Mouse (Mus musculus): Measurements from ENCODE around the gene Syngr3. TPM values are rescaled to one million over a fixed set of nuclear protein-coding genes. Genes with fewer than 3 reads are reported as not detected.
A peak's percentile ranks its signal among the peaks of the same experiment; 100 is the strongest.
"Not testable (repeated sequence)": the region's sequence is repeated elsewhere in the genome, so short reads cannot be mapped to it uniquely, and the experiment has no call there.

Gene Syngr3
- total RNA-seq (2021), result 100 to 1,000 TPM; 197 to 204 TPM
- long read RNA-seq, experiment 1, transcript Syngr3-201 (4 exons, 1,965 nt), result major isoform, 400 of 426 reads
- long read RNA-seq, experiment 1, partial matches to known transcripts, result 5 of 426 reads
- long read RNA-seq, experiment 1, other reads (novel, unspliced or antisense), result 21 of 426 reads
- long read RNA-seq, experiment 2, transcript Syngr3-201 (4 exons, 1,965 nt), result major isoform, 557 of 587 reads
- long read RNA-seq, experiment 2, partial matches to known transcripts, result 9 of 587 reads
- long read RNA-seq, experiment 2, other reads (novel, unspliced or antisense), result 21 of 587 reads

DNA sequence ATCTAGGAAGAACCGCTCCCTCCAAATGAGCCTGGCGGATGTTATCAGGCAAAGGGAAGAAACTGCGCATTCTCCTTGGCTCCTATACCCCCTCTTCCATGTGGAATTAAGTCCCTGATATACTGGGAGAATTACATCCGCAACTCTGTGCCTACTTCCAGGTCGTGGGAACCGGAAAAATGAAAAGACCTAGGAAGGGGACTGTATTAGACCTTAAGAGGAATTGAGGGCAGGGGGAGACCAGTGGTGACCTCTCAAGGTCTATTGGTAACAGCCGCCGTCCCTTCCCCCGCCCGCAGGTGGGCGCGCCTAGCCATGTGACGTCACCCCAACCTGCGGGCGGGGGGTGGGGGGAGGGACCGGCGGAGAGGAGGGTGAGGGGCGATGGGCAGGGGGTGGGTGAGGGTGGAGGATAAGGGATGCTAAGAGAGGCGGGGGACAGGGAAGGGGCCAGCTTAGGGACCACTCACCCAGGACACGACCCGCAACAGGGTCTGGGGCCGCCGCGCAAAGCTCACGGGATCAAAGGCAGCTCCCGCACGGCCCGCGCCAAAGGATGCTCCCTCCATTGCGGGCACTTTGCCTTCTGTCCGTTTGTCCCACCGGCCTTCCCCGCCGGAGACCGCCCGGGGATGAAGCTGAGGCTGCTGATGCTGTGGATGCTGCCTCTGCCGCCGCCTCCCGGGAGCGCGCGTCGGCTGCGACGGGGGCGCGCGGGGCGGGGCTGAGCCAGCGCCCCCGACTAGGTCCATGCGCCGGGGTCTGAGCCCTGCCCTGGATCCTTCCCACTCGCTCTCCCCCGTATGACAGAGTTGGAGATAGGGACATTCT is at the start of gene Syngr3:
Gene Syngr3 (minus strand): TSS at position 705 of the 831 bp plus-strand sequence.
- DNase-seq (ENCODE audit: low spot score in 2 of 2), result peak in 1 of 2 experiments; percentile 50

DNA sequence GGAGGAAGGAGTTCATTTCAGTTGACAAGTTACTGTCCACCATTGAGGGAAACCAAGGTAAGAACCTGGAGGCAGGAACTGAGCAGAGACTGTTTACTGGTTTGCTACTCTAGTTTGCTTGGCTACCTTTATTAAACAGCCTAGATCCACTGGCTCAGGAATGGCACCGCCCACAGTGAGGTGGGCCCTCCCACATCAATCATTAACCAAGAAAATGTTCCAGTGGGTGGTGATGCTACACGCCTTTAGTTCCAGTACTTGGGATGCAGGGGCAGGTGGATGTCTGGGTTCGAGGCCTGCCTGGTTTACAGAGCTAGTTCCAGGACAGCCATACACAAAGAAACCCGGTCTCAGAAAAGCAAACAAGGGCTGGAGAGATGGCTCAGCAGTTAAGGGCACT is 48.5 kb upstream of the Syngr3 start:
- DNase-seq (ENCODE audit: low spot score in 2 of 2), result no peak

DNA sequence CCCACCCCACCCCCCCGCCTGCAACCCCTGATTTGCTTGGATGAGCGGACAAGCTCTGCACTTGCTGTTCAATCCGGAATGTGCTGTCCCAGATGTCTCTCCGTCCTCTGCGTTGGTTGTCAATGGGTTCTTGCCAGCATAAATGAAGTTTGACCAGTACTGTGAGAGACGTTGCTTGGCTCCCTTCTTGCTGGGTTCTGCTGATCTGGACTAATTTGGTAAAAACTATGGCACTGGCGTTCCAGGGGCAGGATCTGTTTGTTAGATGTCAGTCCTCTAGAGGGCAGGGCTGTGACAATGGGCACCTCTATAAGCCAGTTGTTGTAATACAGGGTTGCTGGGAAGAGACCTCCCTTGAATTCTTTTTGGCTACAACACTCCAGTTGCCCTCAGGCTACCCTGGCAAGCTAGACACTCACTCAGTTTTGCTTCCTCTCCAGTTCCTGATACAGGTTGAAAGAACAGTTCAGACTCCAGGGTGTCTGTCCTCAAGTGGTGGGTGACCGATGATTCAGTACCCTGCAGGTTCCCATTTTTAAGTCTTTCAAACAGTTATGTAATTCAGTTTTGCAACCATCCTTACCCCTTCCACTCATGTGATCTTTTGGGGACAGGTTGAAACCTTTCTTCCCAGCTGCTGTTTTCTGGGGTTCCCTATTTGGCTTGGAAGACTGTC is 47.5 kb upstream of the Syngr3 start:
- DNase-seq (ENCODE audit: low spot score in 2 of 2), result no peak

DNA sequence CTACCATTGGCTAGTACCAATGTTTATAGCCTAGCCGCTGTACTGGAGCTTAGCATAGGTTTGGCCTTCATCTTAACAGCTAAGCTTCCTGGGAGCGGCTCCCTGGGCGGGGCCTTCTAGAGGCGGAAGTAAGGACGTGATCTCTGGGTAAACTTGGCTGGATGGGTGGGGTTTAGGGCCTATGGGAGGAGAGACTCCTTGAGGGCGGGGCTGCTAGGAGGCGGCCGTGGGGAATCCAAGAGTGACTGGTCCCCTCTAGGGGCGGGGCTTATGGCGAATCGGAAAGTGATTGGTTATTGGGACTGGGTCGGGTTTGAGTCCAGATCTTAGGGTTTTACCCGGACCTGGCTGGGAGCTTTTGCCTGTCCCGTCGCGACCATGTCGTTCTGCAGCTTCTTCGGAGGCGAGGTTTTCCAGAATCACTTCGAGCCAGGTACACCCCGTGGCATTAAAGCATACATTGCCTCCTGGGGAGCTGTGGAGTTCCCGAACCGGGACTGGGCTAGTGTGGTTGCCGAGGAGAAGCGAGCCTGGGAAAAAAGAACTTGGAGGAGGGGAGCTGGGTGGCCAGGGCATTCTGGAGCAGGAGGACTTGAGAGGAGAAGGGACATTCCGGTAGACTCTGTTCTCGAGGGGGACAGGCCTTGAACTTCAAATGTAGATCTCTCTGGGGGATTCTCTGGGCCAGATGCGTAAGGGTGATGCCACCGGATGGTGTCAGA is 46.7 kb upstream of the Syngr3 start, which contains the start of gene Msrb1:
Gene Msrb1 (plus strand): TSS at position 313 of the 722 bp plus-strand sequence.
- peak; percentile 84 to 96 for DNase-seq (ENCODE audit: low spot score in 2 of 2)

DNA sequence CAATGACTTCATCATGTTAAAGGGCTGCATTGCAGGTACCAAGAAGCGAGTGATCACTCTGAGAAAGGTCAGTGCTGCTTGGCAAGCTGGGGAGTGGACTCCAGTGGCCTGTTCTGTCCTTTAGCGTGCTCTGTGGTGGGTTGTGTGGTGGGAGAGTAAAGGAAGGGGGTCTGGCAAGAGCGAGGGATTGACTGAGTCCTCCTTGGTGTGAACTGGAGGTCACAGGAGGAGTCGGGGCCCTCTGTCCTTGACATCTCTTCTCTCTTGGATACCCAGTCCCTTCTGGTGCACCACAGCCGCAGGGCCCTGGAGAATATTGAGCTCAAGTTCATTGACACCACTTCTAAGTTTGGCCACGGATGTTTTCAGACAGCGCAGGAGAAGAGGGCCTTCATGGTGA is 45.7 kb upstream of the Syngr3 start:
- DNase-seq (ENCODE audit: low spot score in 2 of 2), result no peak

DNA sequence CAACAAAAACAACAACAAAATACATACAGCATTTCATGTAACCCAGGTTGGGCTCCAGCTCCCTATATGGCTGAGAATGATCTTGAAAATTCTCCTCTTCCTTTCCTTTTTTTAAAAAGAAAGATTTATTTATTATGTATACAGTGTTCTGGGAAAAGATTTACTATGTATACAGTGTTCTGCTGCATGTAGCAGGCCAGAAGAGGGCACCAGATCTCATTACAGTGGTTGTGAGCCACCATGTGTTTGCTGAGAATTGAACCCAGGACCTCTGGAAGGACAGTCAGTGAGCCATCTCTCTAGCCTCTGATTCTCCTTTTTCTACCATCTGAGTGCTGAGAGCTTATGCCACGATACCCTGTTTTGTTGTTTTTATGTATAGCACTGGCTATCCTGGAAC is 44.8 kb upstream of the Syngr3 start:
- DNase-seq (ENCODE audit: low spot score in 2 of 2), result no peak

DNA sequence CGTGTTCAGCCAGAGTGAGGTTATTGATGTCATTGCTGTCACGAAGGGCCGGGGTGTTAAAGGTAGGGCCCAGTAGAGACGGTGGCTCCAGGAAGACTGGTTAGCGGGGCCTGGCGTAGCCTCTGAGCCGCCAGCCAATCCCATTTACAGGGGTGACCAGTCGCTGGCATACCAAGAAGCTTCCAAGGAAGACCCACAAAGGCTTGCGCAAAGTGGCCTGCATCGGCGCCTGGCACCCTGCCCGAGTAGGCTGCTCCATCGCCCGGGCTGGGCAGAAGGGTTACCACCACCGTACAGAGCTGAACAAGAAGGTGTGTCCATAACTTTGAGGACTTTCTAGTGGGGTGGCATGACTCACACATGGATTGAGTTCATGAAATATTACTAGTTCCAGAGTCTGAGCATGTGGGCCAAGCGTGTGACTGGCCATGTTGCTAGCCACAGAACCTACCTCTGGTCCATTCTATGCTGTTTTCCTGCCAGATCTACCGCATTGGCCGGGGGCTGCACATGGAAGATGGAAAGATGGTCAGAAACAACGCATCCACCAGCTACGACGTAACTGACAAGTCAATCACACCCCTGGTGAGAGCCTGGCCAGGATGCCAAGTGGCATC is 43.8 kb upstream of the Syngr3 start:
- no peak for DNase-seq (ENCODE audit: low spot score in 2 of 2)

DNA sequence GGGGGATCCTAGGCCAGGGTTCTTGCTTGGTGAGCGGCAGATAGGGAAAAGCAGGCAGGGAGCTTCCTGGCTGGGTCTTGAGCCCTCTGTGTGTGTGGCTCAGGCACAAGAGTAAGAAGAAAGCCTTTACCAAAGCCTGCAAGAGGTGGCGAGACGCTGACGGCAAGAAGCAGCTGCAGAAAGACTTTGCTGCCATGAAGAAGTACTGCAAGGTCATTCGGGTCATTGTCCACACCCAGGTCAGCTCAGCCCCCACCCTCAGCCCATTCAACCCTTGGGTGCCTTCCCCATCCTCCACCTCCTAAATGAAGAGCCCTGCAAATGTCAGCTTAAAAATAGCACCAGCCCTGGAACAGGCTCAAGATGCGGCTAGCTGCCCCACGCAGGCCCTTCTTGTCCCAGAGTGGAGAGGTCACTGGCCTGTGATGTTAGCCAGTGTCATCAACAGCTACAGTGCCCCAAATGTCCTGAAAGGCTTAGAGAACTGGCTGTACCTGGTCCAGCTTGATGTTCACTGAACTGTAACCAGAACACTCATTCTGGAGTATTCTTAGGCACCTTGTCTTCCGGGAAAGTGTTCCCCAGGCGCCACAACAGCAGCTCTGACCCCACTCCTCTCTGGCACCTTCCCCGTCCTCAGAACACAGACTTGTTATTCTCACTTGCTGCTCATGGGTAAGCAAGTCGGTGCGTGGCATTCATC is 42.6 kb upstream of the Syngr3 start:
- DNase-seq (ENCODE audit: low spot score in 2 of 2), result no peak

DNA sequence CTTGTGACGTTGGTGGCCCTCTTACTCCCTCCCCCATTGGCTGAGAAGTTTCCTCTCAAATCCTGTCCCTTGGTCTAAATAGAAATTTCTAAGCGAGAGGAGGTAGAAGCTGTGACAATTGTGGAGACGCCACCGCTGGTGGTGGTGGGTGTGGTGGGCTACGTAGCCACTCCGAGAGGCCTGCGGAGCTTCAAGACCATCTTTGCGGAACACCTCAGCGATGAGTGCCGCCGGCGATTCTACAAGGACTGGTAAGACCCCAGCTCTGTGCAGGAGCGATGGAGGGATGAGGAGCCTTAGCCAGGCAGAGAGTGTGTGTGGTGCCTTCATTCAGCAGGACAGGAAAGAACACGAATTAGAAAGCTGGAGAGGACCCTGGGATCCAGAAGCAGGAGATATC is 41.0 kb upstream of the Syngr3 start:
- DNase-seq (ENCODE audit: low spot score in 2 of 2), result no peak

DNA sequence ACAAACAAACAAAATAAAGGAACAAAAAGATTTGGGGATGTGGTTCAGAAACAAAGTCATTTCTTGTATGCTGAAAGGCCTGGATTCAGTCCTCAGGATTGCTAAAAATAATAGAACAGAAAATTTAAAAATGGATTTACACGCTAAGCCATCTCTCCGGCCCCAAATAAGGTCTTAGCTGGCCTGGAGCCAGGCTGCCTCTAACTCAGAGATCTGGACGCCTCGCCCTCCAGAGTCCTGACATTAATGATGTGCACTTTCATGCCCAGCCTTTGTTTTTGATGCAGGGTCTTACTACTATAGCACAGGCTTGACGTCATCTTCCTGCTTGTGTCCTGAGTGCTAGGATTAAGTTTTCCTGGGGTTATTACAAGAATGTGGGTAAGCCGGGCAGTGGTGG is 39.3 kb upstream of the Syngr3 start:
- no peak for DNase-seq (ENCODE audit: low spot score in 2 of 2)

DNA sequence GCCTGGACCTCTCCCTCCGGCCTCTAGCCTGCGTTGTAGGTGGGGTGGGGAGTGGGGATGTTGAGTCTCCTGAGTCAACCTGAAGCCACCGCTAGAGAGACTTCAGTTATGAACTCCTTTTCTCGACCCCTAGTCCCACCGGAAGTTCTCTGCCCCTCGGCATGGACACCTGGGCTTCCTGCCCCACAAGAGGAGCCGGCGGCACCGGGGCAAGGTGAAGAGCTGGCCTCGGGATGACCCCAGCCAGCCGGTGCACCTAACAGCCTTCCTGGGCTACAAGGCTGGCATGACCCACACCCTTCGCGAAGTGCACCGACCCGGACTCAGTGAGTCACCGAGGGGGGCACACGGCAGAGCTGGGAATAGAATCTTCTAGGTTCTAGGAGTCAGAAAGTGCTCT is 38.4 kb upstream of the Syngr3 start:
- no peak for DNase-seq (ENCODE audit: low spot score in 2 of 2)

DNA sequence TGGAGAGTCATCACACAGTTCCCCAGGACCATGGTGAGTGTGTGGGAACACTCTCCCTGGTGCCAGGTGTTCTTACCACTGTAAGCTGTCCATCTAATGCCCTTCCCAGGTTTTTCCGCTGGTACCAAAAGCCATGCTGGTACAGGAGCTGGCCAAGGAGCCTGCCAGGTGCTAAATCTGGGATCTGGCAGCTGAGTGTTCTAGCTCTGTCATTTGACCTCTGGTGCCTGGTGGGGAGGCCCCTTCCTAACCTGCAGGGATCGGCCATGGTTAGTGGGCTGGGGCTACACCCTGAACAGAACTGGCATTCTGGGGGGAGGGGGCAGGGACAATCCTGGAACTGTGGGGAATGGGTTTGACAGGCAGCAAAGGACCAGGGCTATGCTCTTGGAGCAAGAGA is 37.9 kb upstream of the Syngr3 start, which contains the start of gene Rpl3l:
Gene Rpl3l (plus strand): TSS at position 203 of the 400 bp plus-strand sequence.
- no peak for DNase-seq (ENCODE audit: low spot score in 2 of 2)

DNA sequence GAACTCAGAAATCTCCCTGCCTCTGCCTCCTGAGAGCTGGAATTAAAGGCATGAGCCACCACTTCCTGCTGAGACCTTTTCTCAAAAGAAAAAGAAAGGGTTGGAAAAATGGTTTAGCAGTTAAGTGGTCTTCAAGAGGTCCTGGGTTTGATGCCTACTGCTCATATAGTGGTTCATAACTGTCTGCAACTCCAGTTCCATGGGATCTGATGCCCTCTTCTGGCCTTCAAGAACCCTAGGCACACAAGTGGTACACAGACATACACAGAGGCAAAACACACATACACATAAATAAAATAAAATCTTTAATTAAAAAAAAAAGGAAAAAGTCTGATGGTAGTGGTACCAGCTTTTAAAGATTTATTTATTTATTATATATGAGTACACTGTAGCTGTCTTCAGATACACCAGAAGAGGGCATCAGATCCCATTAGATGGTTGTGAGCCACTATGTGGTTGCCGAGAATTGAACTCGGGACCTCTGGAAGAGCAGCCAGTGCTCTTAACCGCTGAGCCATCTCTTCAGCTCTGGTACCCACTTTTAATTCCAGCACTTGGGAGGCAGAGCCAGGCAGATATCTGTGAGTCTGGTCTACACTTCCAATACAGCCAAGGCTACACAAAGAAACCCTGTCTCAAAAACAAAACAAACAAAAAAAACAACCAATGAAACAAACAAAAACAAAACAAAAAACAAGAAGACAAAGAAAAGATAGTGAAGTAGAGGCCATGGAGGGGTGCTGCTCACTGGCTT is 36.1 kb upstream of the Syngr3 start:
- DNase-seq (ENCODE audit: low spot score in 2 of 2), result no peak

DNA sequence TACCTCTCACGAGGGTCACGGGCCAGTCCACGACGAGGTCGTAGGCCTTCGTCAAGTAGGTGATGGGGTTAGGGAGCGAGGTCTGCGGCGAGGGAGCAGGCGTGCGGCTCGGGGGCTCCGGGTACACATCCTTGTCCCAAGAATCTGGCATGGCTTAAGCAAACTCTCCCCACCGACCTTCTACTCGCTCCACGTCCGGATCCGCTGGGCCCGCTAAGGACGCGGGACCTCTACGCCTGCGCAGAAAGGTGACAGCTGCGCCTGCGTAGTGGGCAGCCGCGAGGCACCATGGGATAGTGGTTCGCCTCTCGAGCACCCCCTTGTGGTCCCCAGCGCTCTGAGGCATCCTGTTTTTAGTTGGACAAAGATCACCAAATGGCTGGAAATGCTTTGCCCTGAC is 34.4 kb upstream of the Syngr3 start, which contains the start of gene Ndufb10:
Gene Ndufb10 (minus strand): TSS at position 295 of the 400 bp plus-strand sequence.
- peak; percentile 96 to 97 for DNase-seq (ENCODE audit: low spot score in 2 of 2)

DNA sequence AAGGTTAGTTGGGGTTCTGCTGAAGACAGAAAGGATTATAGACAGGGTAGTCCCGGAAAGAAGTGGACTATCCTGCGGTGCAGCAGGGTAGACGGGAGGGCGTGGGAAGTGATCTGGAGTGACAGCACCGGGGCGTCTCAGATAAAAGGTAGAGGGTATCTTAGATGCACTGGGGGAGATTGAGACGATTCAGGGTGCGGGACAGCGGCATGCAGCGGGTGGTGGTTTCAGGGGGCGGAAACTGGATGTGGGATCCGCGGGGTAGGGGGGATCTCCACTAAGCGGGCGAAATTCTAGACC is 34.1 kb upstream of the Syngr3 start:
- no peak for DNase-seq (ENCODE audit: low spot score in 2 of 2)

DNA sequence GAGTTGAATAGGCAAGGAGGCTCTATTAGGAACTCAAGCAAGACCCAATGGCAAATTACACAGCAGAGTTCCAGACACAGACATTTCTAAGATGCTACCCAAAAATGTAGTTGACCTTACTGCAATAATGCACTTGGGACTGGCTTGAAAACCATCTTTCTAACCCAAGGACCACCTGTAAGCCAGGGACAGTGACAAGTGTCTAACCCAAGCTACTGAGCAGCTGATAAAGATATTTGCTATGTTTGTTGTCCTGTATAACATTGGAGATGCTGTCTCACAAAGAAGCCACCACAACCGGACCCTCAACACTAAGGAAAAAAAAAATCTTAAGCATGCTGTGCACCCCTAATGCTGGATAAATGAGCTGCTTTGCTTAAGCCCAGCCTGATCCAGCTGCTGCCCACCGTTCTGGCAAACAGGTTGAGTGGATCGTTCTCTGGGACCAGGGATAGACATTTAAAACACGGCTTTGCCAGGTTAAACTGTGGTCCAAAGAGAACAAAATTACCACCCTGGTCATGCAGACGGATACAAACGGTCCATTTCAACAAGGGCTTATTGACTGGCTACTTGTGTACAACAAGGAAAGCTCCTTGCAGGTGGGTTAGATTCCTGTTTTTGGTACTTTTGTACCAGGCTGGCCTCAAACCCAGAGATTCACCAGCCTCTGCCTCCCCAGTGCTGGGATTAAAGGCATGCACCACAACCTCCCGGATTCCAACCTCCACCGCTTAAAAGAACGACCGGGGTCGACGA is 33.5 kb upstream of the Syngr3 start:
- no peak for DNase-seq (ENCODE audit: low spot score in 2 of 2)

DNA sequence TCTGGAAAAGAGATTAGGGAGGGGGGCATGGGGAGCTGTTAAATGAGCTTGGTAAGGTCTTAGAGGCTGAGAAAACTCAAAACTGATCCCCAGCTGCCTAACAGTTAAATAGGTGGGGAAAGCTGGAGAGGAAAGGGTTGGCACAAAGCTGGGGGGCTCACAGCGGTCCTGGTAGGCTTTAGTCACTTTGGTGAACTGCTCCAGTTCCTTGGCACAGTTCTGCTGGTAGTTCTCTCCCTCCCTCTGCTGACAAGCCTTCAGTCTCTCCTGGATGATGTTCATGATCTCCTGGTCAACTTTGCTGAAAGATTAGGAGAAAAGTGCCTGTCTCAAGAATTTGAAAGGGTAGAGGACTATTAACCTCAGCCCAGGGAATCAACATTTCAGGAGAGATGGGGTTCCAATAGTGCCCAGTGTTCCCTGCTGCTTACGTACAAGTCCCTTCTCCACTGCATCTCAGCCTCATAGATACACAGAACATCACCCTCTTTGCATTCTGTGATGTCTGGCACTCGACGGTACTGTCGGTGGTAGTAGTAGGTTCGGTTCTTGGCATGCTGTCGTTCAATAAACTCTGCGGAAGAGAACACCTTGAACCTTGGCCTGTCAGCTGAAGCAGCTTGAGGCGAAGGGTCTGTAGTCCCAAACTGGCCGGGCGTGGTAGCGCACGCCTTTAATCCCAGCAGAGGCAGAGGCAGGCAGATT is 32.6 kb upstream of the Syngr3 start:
- no peak for DNase-seq (ENCODE audit: low spot score in 2 of 2)

DNA sequence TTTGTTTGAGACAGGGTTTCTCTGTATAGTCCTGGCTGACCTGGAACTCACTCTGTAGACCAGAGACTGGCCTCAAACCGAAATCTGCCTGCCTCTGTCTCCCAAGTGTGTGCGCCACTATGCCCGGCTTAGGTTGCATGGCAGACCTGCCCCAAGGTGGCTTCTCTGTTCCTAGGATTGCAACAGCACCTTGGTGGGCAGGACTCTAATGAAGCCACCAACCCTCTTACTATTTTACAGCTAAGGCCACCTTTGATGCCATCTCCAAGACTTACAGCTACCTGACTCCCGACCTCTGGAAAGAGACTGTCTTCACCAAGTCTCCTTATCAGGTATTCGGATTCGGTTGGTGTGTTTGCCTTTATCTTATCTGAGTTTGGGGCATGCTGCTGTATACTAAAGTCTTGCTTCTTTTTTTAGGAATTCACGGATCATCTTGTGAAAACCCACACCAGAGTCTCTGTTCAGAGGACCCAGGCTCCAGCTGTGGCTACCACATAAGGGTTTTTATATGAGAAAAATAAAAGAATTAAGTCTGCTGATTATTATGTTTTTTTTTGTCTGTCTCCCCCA is 31.7 kb upstream of the Syngr3 start:
- not testable (repeated sequence) for DNase-seq (ENCODE audit: low spot score in 2 of 2)

Measured in layer of hippocampus, postnatal 14 days (tissue).